Comparison of ENCODE assay signal across 8 mouse cellular contexts in the genomic region with DNA sequence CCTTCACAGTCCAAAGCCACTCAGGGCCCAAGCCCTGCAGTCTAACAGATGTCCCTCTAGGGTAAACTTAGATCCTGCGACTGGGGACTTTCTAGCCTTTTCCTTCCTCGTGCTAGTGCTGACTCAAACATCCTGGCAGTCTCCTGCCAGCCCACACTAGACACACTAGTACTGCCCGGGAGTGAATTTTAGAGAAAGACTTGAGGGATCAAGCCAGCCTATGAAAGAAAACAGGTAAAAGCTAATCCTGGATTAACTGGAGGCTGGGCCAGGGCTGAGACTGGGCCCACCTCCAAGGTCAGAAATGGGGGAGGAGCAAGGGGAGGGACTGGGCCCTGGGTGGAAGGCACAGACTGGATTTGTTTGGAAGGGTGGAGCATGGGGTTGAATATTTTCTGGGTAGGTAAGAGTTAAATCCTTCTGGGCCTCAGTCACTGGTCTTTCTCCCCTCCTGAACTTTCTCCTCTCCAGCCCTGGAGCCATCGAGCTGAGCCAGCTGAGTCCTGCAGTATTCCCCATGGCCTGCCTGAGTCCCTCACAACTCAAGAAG. TPM values are rescaled to one million over a fixed set of nuclear protein-coding genes. Genes with fewer than 3 reads are reported as not detected.
DNase-seq lines count a peak whose midpoint lies in the region; ATAC-seq and TF ChIP-seq lines count a peak whose summit lies in the region.

No protein-coding gene starts in this region.

- peaks cover 78% of the 10 kb centered on the region for H3K4me1 ChIP-seq in megakaryocyte, embryonic 14.5 days
- peaks cover 57% of the 10 kb centered on the region for H3K4me1 ChIP-seq in heart, adult 2 months (ENCODE audit: control insufficient read depth, insufficient read depth, low read length)
- H3K4me1 ChIP-seq in lung, embryonic 14.5 days (ENCODE audit: insufficient read depth) = peaks cover 20% of the 10 kb centered on the region

- TF ChIP-seq EP300 in heart, adult 2 months (IDR thresholded peaks at IDR 0.05; ENCODE audit: insufficient read depth, low read depth, low read length) = 0 out of 2 replicates have a peak, but pooled peaks have one; percentile 69

- peak overlapping the region; percentile 50 for H3K4me2 ChIP-seq in lung, embryonic 14.5 days

- no peak for TF ChIP-seq CTCF in heart, adult 2 months (IDR thresholded peaks at IDR 0.05)
- TF ChIP-seq CTCF in lung, embryonic 14.5 days (IDR thresholded peaks at IDR 0.05; ENCODE audit: low read depth) = no peak

- 2% methylated on average over 4 of the region's 4 CpGs for WGBS in heart, adult 2 months
- WGBS in lung, embryonic 14.5 days = 10% methylated on average over 4 of the region's 4 CpGs

- no peaks in the 10 kb centered on the region for H3K9me3 ChIP-seq in megakaryocyte, embryonic 14.5 days
- H3K9me3 ChIP-seq in lung, embryonic 14.5 days (ENCODE audit: low read depth, low read length) = no peaks in the 10 kb centered on the region

- peaks cover 56% of the 10 kb centered on the region for H3K36me3 ChIP-seq in megakaryocyte, embryonic 14.5 days (replicated peaks; ENCODE audit: low read length)
- H3K36me3 ChIP-seq in heart, adult 2 months (ENCODE audit: control insufficient read depth, insufficient read depth, low read length) = peaks cover 35% of the 10 kb centered on the region
- peaks cover 34% of the 10 kb centered on the region for H3K36me3 ChIP-seq in lung, embryonic 14.5 days (ENCODE audit: insufficient read depth)

- peaks cover 2% of the 10 kb centered on the region; the same call in 1 of the 2 replicates for H3K79me2 ChIP-seq in heart, adult 2 months (replicated peaks; ENCODE audit: control insufficient read depth, insufficient read depth, low read length)

- intact Hi-C loops in heart, adult 2 months (cut with DNase I) = no loop called here

- DNase-seq in embryo, embryonic 10.5 days (ENCODE audit: low spot score) = peak; percentile 56
- peak; percentile 85 to 88 for DNase-seq in heart, adult 2 months
- peak; percentile 90 for DNase-seq in kidney, adult 18-20 months
- DNase-seq in lung, embryonic 14.5 days = peak; percentile 77
- DNase-seq in retina, postnatal 7 days (ENCODE audit: low read depth, low spot score) = peak; percentile 69
- DNase-seq in right cerebral cortex, postnatal 14 days = no peak

- H3K27ac ChIP-seq in heart, adult 2 months = peak overlapping the region; percentile 97
- peak overlapping the region; percentile 87 for H3K27ac ChIP-seq in lung, embryonic 14.5 days (ENCODE audit: low read depth)

- peak overlapping the region; percentile 60 for H3K9ac ChIP-seq in heart, adult 2 months (ENCODE audit: low read depth, low read length)
- H3K9ac ChIP-seq in lung, embryonic 14.5 days = peak overlapping the region; percentile 1; the same call in 1 of the 2 replicates

- no peak for ATAC-seq in megakaryocyte, adult 5-6 weeks (ENCODE audit: poor library complexity, severe bottlenecking)
- ATAC-seq in lung, embryonic 14.5 days (ENCODE audit: insufficient read depth) = peak; percentile 50

- no peaks in the 10 kb centered on the region for H3K27me3 ChIP-seq in megakaryocyte, embryonic 14.5 days (replicated peaks)
- no peaks in the 10 kb centered on the region for H3K27me3 ChIP-seq in heart, adult 2 months (ENCODE audit: control insufficient read depth, insufficient read depth, low read length)
- H3K27me3 ChIP-seq in lung, embryonic 14.5 days (ENCODE audit: insufficient read depth, low read length) = no peaks in the 10 kb centered on the region

- TF ChIP-seq POLR2A in heart, adult 2 months (IDR thresholded peaks at IDR 0.05; ENCODE audit: insufficient read depth, low read depth, low read length) = peak; percentile 73

- peak overlapping the region; percentile 38 for H3K4me3 ChIP-seq in megakaryocyte, embryonic 14.5 days (replicated peaks)
- peak overlapping the region; percentile 31 for H3K4me3 ChIP-seq in heart, adult 2 months
- H3K4me3 ChIP-seq in lung, embryonic 14.5 days (ENCODE audit: low read depth, low read length) = peak overlapping the region; percentile 8; the same call in 1 of the 2 replicates

RNA-seq across cellular contexts. Expression of a gene that starts 0.5 kb away (rescaled TPM):
- 6.7 and 11.3 TPM in 2 replicates for polyA plus RNA-seq in megakaryocyte, embryonic 14.5 days (2012; ENCODE audit: insufficient read depth, low replicate concordance)
- total RNA-seq in megakaryocyte, adult 5-6 weeks (2015) = 3.3 and 3.8 TPM in 2 replicates
- 1.3 and 1.8 TPM in 2 replicates for total RNA-seq in megakaryocyte, adult 5-6 weeks (2017)
- 100 to 1,000 TPM; 112 to 148 TPM for total RNA-seq in heart, adult 2 months (2021)
- 108 and 180 TPM in 2 replicates for polyA plus RNA-seq in heart, adult 2 months (2012; rRNA removed)
- polyA plus RNA-seq in lung, embryonic 14.5 days (2014; fragmentation: Nextera tagmentation; extraction: Ambion mirVana) = 7.1 and 7.3 TPM in 2 replicates

RNA-seq across cellular contexts. Expression of a gene that starts 14.4 kb away (rescaled TPM):
- polyA plus RNA-seq in megakaryocyte, embryonic 14.5 days (2012; ENCODE audit: insufficient read depth, low replicate concordance) = not detected in 2 replicates
- total RNA-seq in megakaryocyte, adult 5-6 weeks (2015) = 4.0 TPM in 1 of 2 replicates, not detected in the other
- total RNA-seq in megakaryocyte, adult 5-6 weeks (2017) = not detected in 2 replicates
- 1 to 10 TPM; 2.6 to 6.3 TPM for total RNA-seq in heart, adult 2 months (2021)
- polyA plus RNA-seq in heart, adult 2 months (2012; rRNA removed) = not detected in 2 replicates
- polyA plus RNA-seq in lung, embryonic 14.5 days (2014; fragmentation: Nextera tagmentation; extraction: Ambion mirVana) = not detected in 2 replicates

RNA-seq across cellular contexts. Expression of a gene that starts 19.7 kb away (rescaled TPM):
- 1.9 and 7.1 TPM in 2 replicates for polyA plus RNA-seq in megakaryocyte, embryonic 14.5 days (2012; ENCODE audit: insufficient read depth, low replicate concordance)
- 5.5 and 6.6 TPM in 2 replicates for total RNA-seq in megakaryocyte, adult 5-6 weeks (2015)
- 10.1 and 13.0 TPM in 2 replicates for total RNA-seq in megakaryocyte, adult 5-6 weeks (2017)
- total RNA-seq in heart, adult 2 months (2021) = 10 to 100 TPM; 21.6 to 25.3 TPM
- 23.9 and 35.1 TPM in 2 replicates for polyA plus RNA-seq in heart, adult 2 months (2012; rRNA removed)
- 30.6 and 31.7 TPM in 2 replicates for polyA plus RNA-seq in lung, embryonic 14.5 days (2014; fragmentation: Nextera tagmentation; extraction: Ambion mirVana)

RNA-seq across cellular contexts. Expression of a gene that starts 19.7 kb away (rescaled TPM):
- 72.2 and 120 TPM in 2 replicates for polyA plus RNA-seq in megakaryocyte, embryonic 14.5 days (2012; ENCODE audit: insufficient read depth, low replicate concordance)
- 16.4 and 18.7 TPM in 2 replicates for total RNA-seq in megakaryocyte, adult 5-6 weeks (2015)
- 11.1 and 13.2 TPM in 2 replicates for total RNA-seq in megakaryocyte, adult 5-6 weeks (2017)
- total RNA-seq in heart, adult 2 months (2021) = 10 to 100 TPM; 15.3 to 16.9 TPM
- 15.3 and 18.4 TPM in 2 replicates for polyA plus RNA-seq in heart, adult 2 months (2012; rRNA removed)
- 49.4 and 56.0 TPM in 2 replicates for polyA plus RNA-seq in lung, embryonic 14.5 days (2014; fragmentation: Nextera tagmentation; extraction: Ambion mirVana)

RNA-seq across cellular contexts. Expression of a gene that starts 26.1 kb away (rescaled TPM):
- 3.3 and 6.4 TPM in 2 replicates for polyA plus RNA-seq in megakaryocyte, embryonic 14.5 days (2012; ENCODE audit: insufficient read depth, low replicate concordance)
- total RNA-seq in megakaryocyte, adult 5-6 weeks (2015) = 0.04 TPM in 1 of 2 replicates, not detected in the other
- total RNA-seq in megakaryocyte, adult 5-6 weeks (2017) = not detected in 2 replicates
- total RNA-seq in heart, adult 2 months (2021) = 1 to 10 TPM; 4.6 to 6.0 TPM
- 7.6 and 14.7 TPM in 2 replicates for polyA plus RNA-seq in heart, adult 2 months (2012; rRNA removed)
- polyA plus RNA-seq in lung, embryonic 14.5 days (2014; fragmentation: Nextera tagmentation; extraction: Ambion mirVana) = 0.20 and 0.23 TPM in 2 replicates
